Comparison of ENCODE assay signal across 47 mouse cellular contexts in genomic region chr5:135620526-135620925, GRCm38 (mm10). TPM values are rescaled to one million over a fixed set of nuclear protein-coding genes. Genes with fewer than 3 reads are reported as not detected.
"Had no signal": no experiment of that assay in that cellular context is flagged by ENCODE, and none has a peak within 500 bp of the region (broad histone marks: within the 10 kb centered on the region; RNA-seq: fewer than 3 reads in every experiment).

No protein-coding gene starts in this region.

- H3K9me3 ChIP-seq: limb, embryonic 10.5 days; limb, embryonic 12.5 days; limb, embryonic 13.5 days; limb, embryonic 15.5 days; liver, embryonic 12.5 days; liver, embryonic 13.5 days; liver, embryonic 15.5 days; lung, embryonic 15.5 days; megakaryocyte, embryonic 14.5 days; midbrain, embryonic 10.5 days; midbrain, embryonic 12.5 days; midbrain, embryonic 13.5 days; neural tube, embryonic 12.5 days had no signal

- ATAC-seq: liver, embryonic 12.5 days; liver, postnatal 0 days; midbrain, embryonic 13.5 days; midbrain, embryonic 16.5 days had no signal

- H3K36me3 ChIP-seq: limb, embryonic 10.5 days; limb, embryonic 12.5 days; limb, embryonic 13.5 days; limb, embryonic 15.5 days; liver, embryonic 12.5 days; liver, embryonic 13.5 days; liver, embryonic 15.5 days; lung, embryonic 15.5 days; midbrain, embryonic 10.5 days; midbrain, embryonic 12.5 days; midbrain, embryonic 13.5 days; neural tube, embryonic 12.5 days had no signal

- H3K9ac ChIP-seq: limb, embryonic 12.5 days; limb, embryonic 13.5 days; limb, embryonic 15.5 days; liver, embryonic 12.5 days; liver, embryonic 13.5 days; liver, embryonic 14.5 days; liver, embryonic 15.5 days; liver, postnatal 0 days; lung, embryonic 14.5 days; lung, embryonic 15.5 days; midbrain, embryonic 12.5 days; midbrain, embryonic 13.5 days; neural tube, embryonic 12.5 days had no signal

- H3K4me3 ChIP-seq: left cerebral cortex, adult 2 months; limb, embryonic 10.5 days; limb, embryonic 12.5 days; limb, embryonic 13.5 days; limb, embryonic 15.5 days; liver, embryonic 12.5 days; liver, embryonic 13.5 days; liver, embryonic 15.5 days; lung, embryonic 15.5 days; megakaryocyte, embryonic 14.5 days; midbrain, embryonic 10.5 days; midbrain, embryonic 12.5 days; midbrain, embryonic 13.5 days; myocyte; neural tube, embryonic 12.5 days had no signal

- DNase-seq: left cerebral cortex, postnatal 4 days; liver; liver, embryonic 13.5 days; liver, postnatal 0 days; lung, adult 18-20 months; lung, adult 2 months; lung, embryonic 14.5 days; lung, postnatal 10 days; lung, postnatal 14 days; lung, postnatal 36 days; lung, postnatal 4 days; midbrain, embryonic 14.5 days had no signal

- H3K4me1 ChIP-seq: limb, embryonic 10.5 days; limb, embryonic 12.5 days; limb, embryonic 13.5 days; limb, embryonic 15.5 days; liver, embryonic 12.5 days; liver, embryonic 13.5 days; liver, embryonic 15.5 days; lung, embryonic 15.5 days; midbrain, embryonic 10.5 days; midbrain, embryonic 12.5 days; midbrain, embryonic 13.5 days; neural tube, embryonic 12.5 days had no signal

- H3K27ac ChIP-seq: left cerebral cortex, adult 2 months; limb, embryonic 10.5 days; limb, embryonic 12.5 days; limb, embryonic 13.5 days; limb, embryonic 15.5 days; liver, embryonic 12.5 days; liver, embryonic 13.5 days; liver, embryonic 14.5 days; liver, embryonic 15.5 days; lung, embryonic 15.5 days; macrophage; midbrain, embryonic 10.5 days; midbrain, embryonic 12.5 days; midbrain, embryonic 13.5 days; neural tube, embryonic 12.5 days had no signal

- H3K27me3 ChIP-seq: limb, embryonic 12.5 days; limb, embryonic 13.5 days; limb, embryonic 15.5 days; liver, embryonic 13.5 days; lung, embryonic 15.5 days; midbrain, embryonic 12.5 days; midbrain, embryonic 13.5 days; neural tube, embryonic 12.5 days had no signal

- H3K4me2 ChIP-seq: limb, embryonic 12.5 days; limb, embryonic 13.5 days; limb, embryonic 15.5 days; liver, embryonic 11.5 days; liver, embryonic 12.5 days; liver, embryonic 13.5 days; liver, embryonic 15.5 days; lung, embryonic 14.5 days; lung, embryonic 15.5 days; midbrain, embryonic 12.5 days; midbrain, embryonic 13.5 days; neural tube, embryonic 12.5 days had no signal

RNA-seq across cellular contexts. Expression of gene Ccl24, which starts 47.7 kb away (rescaled TPM):
- total RNA-seq: left cerebral cortex, adult 8-10 months; left cerebral cortex, postnatal 14 days; megakaryocyte-erythroid progenitor cell, adult 5-6 weeks; monocyte, adult 5-6 weeks had no signal
- polyA plus RNA-seq: myocyte had no signal

RNA-seq across cellular contexts. Expression of gene Ccl26, which starts 57.2 kb away (rescaled TPM):
- total RNA-seq: left cerebral cortex, adult 18-20 months; left cerebral cortex, adult 2 months; left cerebral cortex, adult 8-10 months; left cerebral cortex, postnatal 10 days; left cerebral cortex, postnatal 14 days; left cerebral cortex, postnatal 25 days; left cerebral cortex, postnatal 36 days; left cerebral cortex, postnatal 4 days; liver, adult 2 months; megakaryocyte progenitor cell, adult 5-6 weeks; megakaryocyte, adult 5-6 weeks; megakaryocyte-erythroid progenitor cell, adult 5-6 weeks; midbrain, postnatal 0 days; monocyte, adult 5-6 weeks had no signal
- polyA plus RNA-seq: limb, embryonic 10.5 days; limb, embryonic 11.5 days; limb, embryonic 12.5 days; limb, embryonic 13.5 days; limb, embryonic 14.5 days; limb, embryonic 15.5 days; liver, adult 2 months; liver, embryonic 11.5 days; liver, embryonic 12.5 days; liver, embryonic 13.5 days; liver, embryonic 14.5 days; liver, embryonic 15.5 days; liver, embryonic 16.5 days; liver, postnatal 0 days; lung, adult 2 months; lung, embryonic 14.5 days; lung, embryonic 15.5 days; lung, embryonic 16.5 days; macrophage; midbrain, embryonic 10.5 days; midbrain, embryonic 12.5 days; midbrain, embryonic 13.5 days; midbrain, embryonic 14.5 days; midbrain, embryonic 16.5 days; midbrain, postnatal 0 days; myocyte; neural tube, embryonic 11.5 days; neural tube, embryonic 12.5 days had no signal
